8 mouse cellular contexts compared by ENCODE assay signal in genomic region chr7:128591345-128592084, GRCm38 (mm10). TPM values are rescaled to one million over a fixed set of nuclear protein-coding genes. Genes with fewer than 3 reads are reported as not detected.
DNase-seq lines count a peak whose midpoint lies in the region; ATAC-seq lines count a peak whose summit lies in the region.

No protein-coding gene starts in this region.

- H3K27me3 ChIP-seq in embryonic facial prominence, embryonic 11.5 days (ENCODE audit: control insufficient read depth, insufficient read depth, low read length), result no peaks in the 10 kb centered on the region
- no peaks in the 10 kb centered on the region for H3K27me3 ChIP-seq in liver, embryonic 13.5 days

- 0 out of 2 replicates have a peak overlapping the region, but pooled peaks have one; percentile 6 for H3K4me2 ChIP-seq in embryonic facial prominence, embryonic 11.5 days (ENCODE audit: low read depth, low read length)
- 0 out of 2 replicates have a peak overlapping the region, but pooled peaks have one; percentile 40 for H3K4me2 ChIP-seq in liver, embryonic 13.5 days

- H3K36me3 ChIP-seq in embryonic facial prominence, embryonic 11.5 days (replicated peaks; ENCODE audit: control insufficient read depth, insufficient read depth, low read depth, low read length), result no peaks in the 10 kb centered on the region
- H3K36me3 ChIP-seq in liver, embryonic 13.5 days, result no peaks in the 10 kb centered on the region

- WGBS in embryonic facial prominence, embryonic 11.5 days, result 4% methylated on average over 9 of the region's 9 CpGs
- 42% methylated on average over 9 of the region's 9 CpGs for WGBS in liver, embryonic 13.5 days (ENCODE audit: insufficient replicate concordance)

- no peaks in the 10 kb centered on the region for H3K9me3 ChIP-seq in embryonic facial prominence, embryonic 11.5 days (replicated peaks; ENCODE audit: control insufficient read depth, low read length)
- H3K9me3 ChIP-seq in liver, embryonic 13.5 days (replicated peaks), result no peaks in the 10 kb centered on the region

- ATAC-seq in embryonic facial prominence, embryonic 11.5 days (replicated peaks; ENCODE audit: insufficient number of reproducible peaks, low FRiP score, low TSS enrichment, low read depth), result peak; percentile 74
- ATAC-seq in liver, embryonic 13.5 days (ENCODE audit: low read depth), result 0 out of 2 replicates have a peak, but pooled peaks have one; percentile 58

- H3K4me3 ChIP-seq in embryonic facial prominence, embryonic 11.5 days (ENCODE audit: low read depth, low read length), result no peak overlapping the region
- H3K4me3 ChIP-seq in liver, embryonic 13.5 days (replicated peaks), result no peak overlapping the region

- no peaks in the 10 kb centered on the region; the same call in 1 of the 2 replicates for H3K4me1 ChIP-seq in embryonic facial prominence, embryonic 11.5 days (ENCODE audit: control insufficient read depth, insufficient read depth, low read length)
- peaks cover 31% of the 10 kb centered on the region for H3K4me1 ChIP-seq in liver, embryonic 13.5 days (replicated peaks)

- no peak overlapping the region for H3K9ac ChIP-seq in embryonic facial prominence, embryonic 11.5 days (replicated peaks; ENCODE audit: low read length)
- no peak overlapping the region for H3K9ac ChIP-seq in liver, embryonic 13.5 days

- DNase-seq in kidney, adult 9 months, result peak; percentile 59
- no peak for DNase-seq in kidney, adult 18-20 months
- DNase-seq in embryonic facial prominence, embryonic 11.5 days (ENCODE audit: low spot score), result peak; percentile 67
- DNase-seq in heart, postnatal 4 days, result peak; percentile 14
- no peak for DNase-seq in liver, embryonic 13.5 days
- peak; percentile 60 for DNase-seq in retina, postnatal 1 day
- DNase-seq in cerebellum, adult 11 months, result no peak
- no peak for DNase-seq in frontal cortex, adult 2 months (ENCODE audit: extremely low spot score in 1 of 2, low spot score in 1 of 2)

- peak overlapping the region; percentile 31 for H3K27ac ChIP-seq in embryonic facial prominence, embryonic 11.5 days (replicated peaks; ENCODE audit: low read depth, low read length)
- no peak overlapping the region for H3K27ac ChIP-seq in liver, embryonic 13.5 days

RNA-seq across cellular contexts. Expression of gene Inpp5f, which starts 19.6 kb away (rescaled TPM):
- 49.7 and 51.1 TPM in 2 replicates for polyA plus RNA-seq in embryonic facial prominence, embryonic 11.5 days (2014; fragmentation: Nextera tagmentation; extraction: Ambion mirVana)
- 1 to 10 TPM; 8.9 to 9.9 TPM for total RNA-seq in heart, postnatal 4 days (2021)
- polyA plus RNA-seq in liver, embryonic 13.5 days (2015; fragmentation: Nextera tagmentation; extraction: Ambion mirVana), result 6.9 and 7.4 TPM in 2 replicates
- 61.2 and 65.0 TPM in 2 replicates for polyA plus RNA-seq in frontal cortex, adult 2 months (2012; rRNA removed)

Comparison
In these comparisons a context has a peak if more than half of its experiments do, and no peak if none do; other contexts are left out.
1. DNase-seq: peak in kidney, adult 9 months (single experiment), embryonic facial prominence, embryonic 11.5 days (single experiment), heart, postnatal 4 days (single experiment) and retina, postnatal 1 day (single experiment); none in kidney, adult 18-20 months (single experiment), liver, embryonic 13.5 days (single experiment), cerebellum, adult 11 months (single experiment) and frontal cortex, adult 2 months (0 of 2).